Mouse (Mus musculus) neural tube, embryonic 11.5 days (tissue): ENCODE data around the gene Map3k14. TPM values are rescaled to one million over a fixed set of nuclear protein-coding genes. Genes with fewer than 3 reads are reported as not detected.
"Not testable (repeated sequence)": the region's sequence is repeated elsewhere in the genome, so short reads cannot be mapped to it uniquely, and the experiment has no call there.

Experiments
- ATAC-seq: fragments of 200-750 bp; cut with Nextera tagmentation; 2 replicates; pipeline ENCODE4 v1.8.0; 2017; ENCODE audit warnings: moderate number of reproducible peaks, mild to moderate bottlenecking, moderate TSS enrichment, moderate library complexity; ENCODE audit not compliant: insufficient read depth, low FRiP score, low TSS enrichment
- DNase-seq: peaks from one replicate; pipeline ENCODE4 v3.0.0-alpha.2; 2015; ENCODE audit warnings: low spot score
- H3K27ac ChIP-seq: fragments of 300-500 bp; sonication (generic); 2 replicates; pipeline ENCODE4 v1.5.1; 2014; ENCODE audit warnings: low read depth, mild to moderate bottlenecking, low read length
- H3K27me3 ChIP-seq: fragments of 300-500 bp; sonication (generic); 2 replicates; pipeline ENCODE4 v1.6.1; 2014; ENCODE audit warnings: mild to moderate bottlenecking, low read length, mixed read lengths; ENCODE audit not compliant: control insufficient read depth, insufficient read depth
- H3K36me3 ChIP-seq: fragments of 300-500 bp; sonication (generic); 2 replicates; pipeline ENCODE4 v1.6.1; 2014; ENCODE audit warnings: mild to moderate bottlenecking, low read length, moderate library complexity, mixed read lengths; ENCODE audit not compliant: control insufficient read depth, insufficient read depth
- H3K4me1 ChIP-seq: fragments of 300-500 bp; sonication (generic); 2 replicates; pipeline ENCODE4 v1.6.1; 2014; ENCODE audit warnings: low read length, mixed read lengths; ENCODE audit not compliant: control insufficient read depth, insufficient read depth
- H3K4me2 ChIP-seq: fragments of 300-500 bp; sonication (generic); 2 replicates; pipeline ENCODE4 v1.6.1; 2014; ENCODE audit warnings: low read depth, mild to moderate bottlenecking, moderate library complexity
- H3K4me3 ChIP-seq: fragments of 300-500 bp; sonication (generic); 2 replicates; pipeline ENCODE4 v1.5.1; 2014; ENCODE audit warnings: low read depth, low read length
- H3K9ac ChIP-seq: fragments of 300-500 bp; sonication (generic); 2 replicates; pipeline ENCODE4 v1.6.1; 2014; ENCODE audit warnings: mild to moderate bottlenecking, low read length
- H3K9me3 ChIP-seq: fragments of 300-500 bp; sonication (generic); 2 replicates; pipeline ENCODE4 v1.6.1; 2016; ENCODE audit warnings: low read length; ENCODE audit not compliant: control insufficient read depth
- WGBS: fragments of 180-500 bp; shearing (Covaris S2); extraction: QIAGEN DNeasy Blood & Tissue Kit; methylation state at CpG from one replicate; pipeline ENCODE4 v1.1.7; 2014; 5-methylcytosine and 5-hydroxymethylcytosine counted together
- polyA plus RNA-seq: library from polyadenylated mRNA; unstranded; fragments of >200 nt; fragmentation: Nextera tagmentation; extraction: Ambion mirVana; gene quantifications from 2 replicates; pipeline ENCODE4 v1.2.1, GENCODE M21; 2014

Gene Map3k14
- polyA plus RNA-seq, 1 experiment from 2014 or later, result 2.5 TPM

- no peaks in the 10 kb centered on the region for H3K4me1 ChIP-seq
- no peaks in the 10 kb centered on the region for H3K9me3 ChIP-seq
- no peak overlapping the region for H3K9ac ChIP-seq
- DNase-seq (no peak), ATAC-seq (no peak)
- H3K27me3 ChIP-seq, result no peaks in the 10 kb centered on the region
- H3K27ac ChIP-seq, result no peak overlapping the region
- H3K36me3 ChIP-seq, result no peaks in the 10 kb centered on the region
- 85% methylated on average over 9 of the region's 9 CpGs for WGBS
- no peak overlapping the region for H3K4me2 ChIP-seq
- H3K4me3 ChIP-seq, result no peak overlapping the region
Observed at GRCm38 (mm10) chr11:103304525-103304924, 37.3 kb upstream of the Map3k14 start.

- no peaks in the 10 kb centered on the region for H3K27me3 ChIP-seq
- H3K27ac ChIP-seq, result no peak overlapping the region
- H3K36me3 ChIP-seq, result no peaks in the 10 kb centered on the region
- DNase-seq (no peak), ATAC-seq (no peak)
- H3K4me3 ChIP-seq, result no peak overlapping the region
- no peaks in the 10 kb centered on the region for H3K9me3 ChIP-seq
- H3K4me2 ChIP-seq, result no peak overlapping the region
- H3K9ac ChIP-seq, result no peak overlapping the region
- 89% methylated on average over 7 of the region's 7 CpGs for WGBS
- H3K4me1 ChIP-seq, result peaks cover 3% of the 10 kb centered on the region; the same call in 1 of the 2 replicates
Observed at GRCm38 (mm10) chr11:103294772-103295171, 27.5 kb upstream of the Map3k14 start.

- Histone ChIP-seq H3K27me3 (no peaks in the 10 kb centered on the region), H3K36me3 (no peaks in the 10 kb centered on the region), H3K4me3 (no peak overlapping the region), H3K9me3 (no peaks in the 10 kb centered on the region), H3K27ac (no peak overlapping the region), H3K4me2 (no peak overlapping the region), H3K9ac (no peak overlapping the region), H3K4me1 (peaks cover 3% of the 10 kb centered on the region; the same call in 1 of the 2 replicates)
- DNase-seq, result peak; percentile 33
- ATAC-seq, result no peak
- 67% methylated on average over 6 of the region's 6 CpGs for WGBS
Observed at GRCm38 (mm10) chr11:103294066-103294465, 26.8 kb upstream of the Map3k14 start.

- no peaks in the 10 kb centered on the region for H3K27me3 ChIP-seq
- H3K9me3 ChIP-seq, result no peaks in the 10 kb centered on the region
- 79% methylated on average over 5 of the region's 5 CpGs for WGBS
- H3K4me2 ChIP-seq, result no peak overlapping the region
- ATAC-seq (no peak), DNase-seq (no peak)
- H3K36me3 ChIP-seq, result no peaks in the 10 kb centered on the region
- peaks cover 3% of the 10 kb centered on the region; the same call in 1 of the 2 replicates for H3K4me1 ChIP-seq
- no peak overlapping the region for H3K4me3 ChIP-seq
- no peak overlapping the region for H3K27ac ChIP-seq
- no peak overlapping the region for H3K9ac ChIP-seq
Observed at GRCm38 (mm10) chr11:103292890-103293287, 25.6 kb upstream of the Map3k14 start.

- no peak overlapping the region for H3K9ac ChIP-seq
Observed at GRCm38 (mm10) chr11:103292152-103292889, 25.0 kb upstream of the Map3k14 start.

GRCm38 (mm10) chr11:103290841-103291240, 23.6 kb upstream of the Map3k14 start:
- H3K27me3 ChIP-seq, ATAC-seq, H3K4me1 ChIP-seq, H3K36me3 ChIP-seq, H3K4me3 ChIP-seq, H3K9ac ChIP-seq, DNase-seq, H3K27ac ChIP-seq, H3K9me3 ChIP-seq, H3K4me2 ChIP-seq: not testable (repeated sequence)
- 93% methylated on average over 7 of the region's 7 CpGs for WGBS

More at GRCm38 (mm10) chr11:103292152-103292889, 25.0 kb upstream of the Map3k14 start:
- Histone ChIP-seq H3K4me3 (no peak overlapping the region), H3K4me2 (no peak overlapping the region), H3K27me3 (no peaks in the 10 kb centered on the region), H3K4me1 (peaks cover 3% of the 10 kb centered on the region; the same call in 1 of the 2 replicates), H3K36me3 (no peaks in the 10 kb centered on the region), H3K9me3 (no peaks in the 10 kb centered on the region), H3K27ac (no peak overlapping the region)
- ATAC-seq (no peak), DNase-seq (no peak)
- WGBS, result 19% methylated on average over 14 of the region's 14 CpGs

- no peaks in the 10 kb centered on the region for H3K27me3 ChIP-seq
- H3K4me3 ChIP-seq, result no peak overlapping the region
- 80% methylated on average over 16 of the region's 16 CpGs for WGBS
- H3K4me1 ChIP-seq, result peaks cover 3% of the 10 kb centered on the region; the same call in 1 of the 2 replicates
- H3K27ac ChIP-seq, result no peak overlapping the region
- no peak for DNase-seq
- no peak for ATAC-seq
- no peaks in the 10 kb centered on the region for H3K9me3 ChIP-seq
- no peaks in the 10 kb centered on the region for H3K36me3 ChIP-seq
- H3K9ac ChIP-seq, result no peak overlapping the region
- no peak overlapping the region for H3K4me2 ChIP-seq
Observed at GRCm38 (mm10) chr11:103288291-103288963, 21.2 kb upstream of the Map3k14 start.

GRCm38 (mm10) chr11:103286910-103287309, 19.6 kb upstream of the Map3k14 start:
- Histone ChIP-seq H3K36me3 (no peaks in the 10 kb centered on the region), H3K9ac (no peak overlapping the region), H3K9me3 (no peaks in the 10 kb centered on the region), H3K4me3 (no peak overlapping the region), H3K4me1 (no peaks in the 10 kb centered on the region), H3K27ac (no peak overlapping the region), H3K4me2 (no peak overlapping the region), H3K27me3 (no peaks in the 10 kb centered on the region)
- no peak for ATAC-seq
- no peak for DNase-seq
- WGBS, result 87% methylated on average over 5 of the region's 5 CpGs

- WGBS, result 54% methylated on average over 6 of the region's 6 CpGs
- Histone ChIP-seq H3K4me1 (no peaks in the 10 kb centered on the region), H3K27me3 (no peaks in the 10 kb centered on the region), H3K9me3 (no peaks in the 10 kb centered on the region), H3K4me2 (no peak overlapping the region), H3K27ac (no peak overlapping the region), H3K36me3 (no peaks in the 10 kb centered on the region), H3K9ac (no peak overlapping the region), H3K4me3 (no peak overlapping the region)
- DNase-seq (no peak), ATAC-seq (no peak)
Observed at GRCm38 (mm10) chr11:103285951-103286350, 18.7 kb upstream of the Map3k14 start.
